Mouse (Mus musculus) lung, embryonic 16.5 days (tissue): Measurements from ENCODE around the gene Dnajc7. TPM values are rescaled to one million over a fixed set of nuclear protein-coding genes. Genes with fewer than 3 reads are reported as not detected.
A peak's percentile ranks its signal among the peaks of the same experiment; 100 is the strongest.

Experiments
- ATAC-seq: fragments of 200-750 bp; cut with Nextera tagmentation; 2 replicates; pipeline ENCODE4 v1.8.0; 2017; ENCODE audit warnings: low read depth, mild to moderate bottlenecking, moderate library complexity
- H3K27ac ChIP-seq: fragments of 300-500 bp; sonication (generic); 2 replicates; pipeline ENCODE4 v1.5.1; 2014; ENCODE audit warnings: mild to moderate bottlenecking, control low read depth, low read length
- H3K27me3 ChIP-seq: fragments of 300-500 bp; sonication (generic); 2 replicates; pipeline ENCODE4 v1.6.1; 2014; ENCODE audit warnings: low read depth, low read length, mixed read lengths; ENCODE audit not compliant: control insufficient read depth, insufficient read depth
- H3K36me3 ChIP-seq: fragments of 300-500 bp; sonication (generic); 2 replicates; pipeline ENCODE4 v1.6.1; 2014; ENCODE audit warnings: low read length; ENCODE audit not compliant: control insufficient read depth, insufficient read depth
- H3K4me1 ChIP-seq: fragments of 300-500 bp; sonication (generic); replicated peaks from 2 replicates; pipeline ENCODE4 v1.6.1; 2014; ENCODE audit warnings: low read length, mixed read lengths; ENCODE audit not compliant: control insufficient read depth, insufficient read depth
- H3K4me2 ChIP-seq: fragments of 300-500 bp; sonication (generic); 2 replicates; pipeline ENCODE4 v1.6.1; 2014; ENCODE audit warnings: low read depth, low read length, control low read depth
- H3K4me3 ChIP-seq: fragments of 300-500 bp; sonication (generic); 2 replicates; pipeline ENCODE4 v1.5.1; 2014; ENCODE audit warnings: mild to moderate bottlenecking, low read length, control low read depth
- H3K9ac ChIP-seq: fragments of 300-500 bp; sonication (generic); 2 replicates; pipeline ENCODE4 v1.6.1; 2014; ENCODE audit warnings: low read length, control low read depth
- H3K9me3 ChIP-seq: fragments of 300-500 bp; sonication (generic); 2 replicates; pipeline ENCODE4 v1.6.1; 2016; ENCODE audit warnings: low read length; ENCODE audit not compliant: control insufficient read depth
- WGBS: fragments of 180-500 bp; shearing (Covaris S2); extraction: QIAGEN DNeasy Blood & Tissue Kit; methylation state at CpG from one replicate; pipeline ENCODE4 v1.1.7; 2014; 5-methylcytosine and 5-hydroxymethylcytosine counted together
- polyA plus RNA-seq: library from polyadenylated mRNA; unstranded; fragments of >200 nt; fragmentation: Nextera tagmentation; extraction: Ambion mirVana; gene quantifications from 2 replicates; pipeline ENCODE4 v1.2.1, GENCODE M21; 2015

Dnajc7 gene
- polyA plus RNA-seq, 1 experiment from 2014 or later: 230 TPM

DNA sequence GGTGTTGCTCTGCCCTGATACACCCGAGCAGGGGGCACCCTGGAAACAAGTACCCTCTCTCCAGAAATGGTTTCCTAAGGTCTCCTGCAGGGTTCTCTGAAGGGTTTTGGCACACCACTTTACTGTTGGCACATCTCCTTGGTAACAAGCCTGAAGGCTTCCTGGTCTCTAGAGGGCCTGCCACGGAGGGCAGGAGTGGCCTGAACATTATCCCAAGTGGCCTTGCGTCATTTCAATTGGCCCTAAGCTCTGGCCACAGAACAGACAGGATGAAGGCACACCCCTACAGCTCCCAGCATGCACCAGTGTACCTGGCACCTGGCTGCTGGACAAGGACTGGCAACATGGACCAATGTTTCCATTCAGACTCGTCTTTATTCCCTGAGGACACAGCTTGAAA, 67.1 kb downstream of the Dnajc7 start:
- Histone ChIP-seq H3K27me3 (no peaks in the 10 kb centered on the region), H3K9me3 (no peaks in the 10 kb centered on the region), H3K4me3 (no peak overlapping the region), H3K4me1 (no peaks in the 10 kb centered on the region; the same call in 1 of the 2 replicates), H3K36me3 (no peaks in the 10 kb centered on the region), H3K9ac (no peak overlapping the region), H3K27ac (no peak overlapping the region), H3K4me2 (no peak overlapping the region)
- ATAC-seq: peak; percentile 71
- WGBS: 63% methylated on average over 4 of the region's 4 CpGs

DNA sequence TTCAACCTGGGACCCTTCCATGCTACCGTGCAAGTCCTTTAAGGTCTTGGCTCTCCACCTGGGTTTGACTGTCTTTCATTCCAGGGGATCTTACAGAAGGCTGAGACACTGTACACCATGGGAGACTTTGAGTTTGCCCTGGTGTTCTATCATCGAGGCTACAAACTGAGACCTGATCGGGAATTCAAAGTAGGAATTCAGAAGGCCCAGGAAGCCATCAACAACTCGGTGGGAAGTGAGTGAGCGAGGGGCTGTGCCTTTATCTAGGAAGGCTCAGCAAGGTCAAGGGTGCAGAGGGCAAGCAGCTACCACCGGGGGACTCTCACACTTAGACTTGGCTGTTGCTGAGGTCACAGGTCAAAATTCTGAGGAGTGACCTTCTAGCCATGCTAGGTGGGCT, 69.9 kb downstream of the Dnajc7 start:
- no peak for ATAC-seq
- Histone ChIP-seq H3K4me2 (no peak overlapping the region), H3K9me3 (no peaks in the 10 kb centered on the region), H3K27ac (no peak overlapping the region), H3K36me3 (no peaks in the 10 kb centered on the region), H3K27me3 (no peaks in the 10 kb centered on the region), H3K4me3 (no peak overlapping the region), H3K9ac (no peak overlapping the region), H3K4me1 (peaks cover 10% of the 10 kb centered on the region)
- WGBS: 56% methylated on average over 6 of the region's 6 CpGs

DNA sequence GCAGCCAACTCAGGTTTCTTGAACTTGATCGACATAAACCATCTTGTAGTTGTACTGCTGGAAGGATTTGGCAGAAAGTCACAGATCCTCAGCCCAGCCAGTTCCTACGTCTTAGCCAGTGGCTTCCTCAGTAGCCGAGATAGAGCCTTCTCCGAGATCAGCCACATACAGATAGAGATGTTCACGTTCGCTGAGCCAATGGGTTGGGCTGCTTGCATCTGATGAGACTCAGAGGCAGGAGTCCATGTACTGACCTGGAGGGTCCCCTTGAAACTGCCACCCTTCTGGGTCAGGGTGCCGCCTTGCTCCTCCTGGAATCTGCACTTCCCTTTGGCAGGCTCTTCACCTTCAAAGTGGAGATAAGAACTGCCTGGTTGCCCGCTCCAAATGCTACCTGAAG, 70.5 kb downstream of the Dnajc7 start:
- Histone ChIP-seq H3K27me3 (no peaks in the 10 kb centered on the region), H3K9ac (no peak overlapping the region), H3K9me3 (no peaks in the 10 kb centered on the region), H3K4me2 (no peak overlapping the region), H3K36me3 (no peaks in the 10 kb centered on the region), H3K4me1 (peaks cover 14% of the 10 kb centered on the region), H3K4me3 (no peak overlapping the region), H3K27ac (no peak overlapping the region)
- WGBS: 64% methylated on average over 8 of the region's 8 CpGs
- no peak for ATAC-seq

DNA sequence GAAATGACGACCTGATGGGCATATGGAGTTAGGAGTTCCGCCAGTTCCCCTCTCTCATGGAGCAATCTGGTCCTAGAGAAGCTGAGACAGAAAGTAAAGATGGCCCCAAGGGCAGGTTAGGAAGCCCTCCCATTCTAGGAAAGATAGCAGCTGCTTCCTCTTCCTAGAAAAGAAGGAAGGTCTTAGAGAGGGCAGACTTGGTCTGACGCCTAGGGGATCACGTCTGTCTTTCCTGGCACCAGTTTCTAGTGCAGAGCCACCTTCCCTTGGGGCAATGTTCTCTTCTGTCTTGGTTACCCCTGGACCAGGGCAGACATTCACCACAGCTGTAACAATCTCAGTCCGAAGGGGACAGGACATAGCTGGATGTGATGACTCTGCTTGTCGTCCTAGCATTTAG, 71.8 kb downstream of the Dnajc7 start:
- ATAC-seq: no peak
- no peak overlapping the region for H3K4me3 ChIP-seq
- H3K4me1 ChIP-seq: peaks cover 14% of the 10 kb centered on the region
- H3K4me2 ChIP-seq: no peak overlapping the region
- no peaks in the 10 kb centered on the region for H3K9me3 ChIP-seq
- no peak overlapping the region for H3K9ac ChIP-seq
- no peak overlapping the region for H3K27ac ChIP-seq
- no peaks in the 10 kb centered on the region for H3K36me3 ChIP-seq
- 76% methylated on average over 6 of the region's 6 CpGs for WGBS
- no peaks in the 10 kb centered on the region for H3K27me3 ChIP-seq

DNA sequence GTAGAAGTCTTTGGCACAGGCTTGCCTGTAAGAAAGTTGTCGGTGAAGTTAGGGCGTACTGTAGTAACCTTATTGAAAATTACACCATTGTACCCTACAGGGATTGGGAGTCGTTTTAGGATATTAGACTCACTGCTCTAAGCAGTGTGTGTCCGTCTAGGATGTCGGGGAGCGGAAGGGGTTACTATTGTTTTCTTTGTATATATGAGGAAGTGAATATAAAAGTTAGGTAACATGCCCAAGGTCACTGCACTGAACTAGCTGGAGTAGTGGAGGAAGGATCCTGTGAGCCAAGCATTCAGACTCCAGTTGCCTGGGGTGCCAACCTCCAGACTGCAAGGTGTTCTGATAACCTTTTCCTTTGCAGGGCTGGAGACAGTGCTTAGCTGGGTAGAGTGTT, 73.0 kb downstream of the Dnajc7 start:
- WGBS: 69% methylated on average over 6 of the region's 6 CpGs
- Histone ChIP-seq H3K4me2 (no peak overlapping the region), H3K4me1 (peaks cover 14% of the 10 kb centered on the region), H3K36me3 (no peaks in the 10 kb centered on the region), H3K4me3 (no peak overlapping the region), H3K27ac (peak overlapping the region; percentile 38), H3K27me3 (no peaks in the 10 kb centered on the region), H3K9me3 (no peaks in the 10 kb centered on the region), H3K9ac (no peak overlapping the region)
- no peak for ATAC-seq

DNA sequence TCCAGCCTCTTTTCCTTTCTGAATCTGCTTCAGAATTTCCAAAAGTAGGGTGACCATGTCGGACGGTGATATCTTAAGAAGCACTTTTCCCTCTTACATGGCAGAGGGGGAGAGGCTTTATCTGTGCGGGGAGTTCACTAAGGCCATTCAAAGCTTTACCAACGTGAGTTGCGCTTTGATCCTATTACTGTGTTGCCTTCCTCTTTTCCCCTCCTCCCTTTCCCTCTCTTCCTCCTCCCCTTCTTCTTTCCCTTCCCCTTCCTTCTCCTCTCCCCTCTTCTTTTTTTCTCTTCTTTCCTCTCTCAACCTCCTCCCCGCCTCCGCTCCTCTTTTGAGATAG, 74.3 kb downstream of the Dnajc7 start:
- Histone ChIP-seq H3K9ac (peak overlapping the region; percentile 64), H3K4me1 (peaks cover 14% of the 10 kb centered on the region), H3K27me3 (no peaks in the 10 kb centered on the region), H3K36me3 (no peaks in the 10 kb centered on the region), H3K4me3 (peak overlapping the region; percentile 61), H3K4me2 (peak overlapping the region; percentile 94), H3K9me3 (no peaks in the 10 kb centered on the region), H3K27ac (no peak overlapping the region; the same call in 1 of the 2 replicates)
- peak; percentile 21; the same call in 1 of the 2 replicates for ATAC-seq
- WGBS: 28% methylated on average over 7 of the region's 7 CpGs

DNA sequence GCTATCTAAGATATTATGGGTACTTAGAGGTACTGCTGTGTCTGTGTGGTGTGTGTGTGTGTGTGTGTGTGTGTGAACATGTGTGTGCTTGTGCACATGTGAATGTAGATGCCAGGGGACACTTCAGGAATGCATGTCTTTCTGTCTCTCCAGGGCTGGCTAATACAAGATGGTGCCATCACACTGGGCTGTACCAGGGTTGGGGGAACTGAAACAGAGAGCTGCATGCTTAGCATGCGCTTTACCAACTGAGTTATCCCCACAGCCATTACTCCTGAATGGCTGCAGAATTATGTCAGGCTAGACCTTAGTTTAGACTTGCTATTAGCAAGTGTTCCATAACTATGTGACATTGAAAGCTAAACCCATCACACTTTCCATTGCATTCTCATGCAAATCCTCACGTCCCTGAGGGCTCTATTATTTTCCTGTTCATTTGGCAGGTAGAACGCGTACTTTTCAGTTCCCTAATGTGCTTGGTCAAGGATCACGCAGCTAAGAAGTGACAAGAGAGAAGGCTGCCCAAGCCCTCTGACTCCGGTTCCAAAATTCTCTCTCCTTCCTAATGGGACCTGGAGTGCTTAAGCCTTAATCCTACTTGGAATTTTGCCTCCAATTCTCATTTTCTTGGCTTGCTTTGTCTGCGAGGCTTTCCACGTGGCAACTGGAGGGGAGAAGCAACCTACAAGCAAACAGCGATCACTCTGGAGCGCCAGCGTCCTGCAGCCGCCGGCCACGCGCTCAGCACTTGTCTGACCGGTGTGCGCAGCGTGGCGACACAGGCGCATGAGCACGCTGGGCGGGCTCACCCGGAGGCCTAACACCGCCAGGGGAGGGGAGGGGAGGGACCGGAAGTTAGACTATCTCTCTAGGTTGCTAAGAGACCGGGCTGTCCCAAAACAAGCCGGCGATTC, 74.9 kb downstream of the Dnajc7 start, which contains the start of gene Ttc25:
Ttc25 (plus strand) TSS at position 776 of the 914 bp plus-strand sequence.
- H3K4me1 ChIP-seq: peaks cover 14% of the 10 kb centered on the region
- H3K36me3 ChIP-seq: no peaks in the 10 kb centered on the region
- peak within 1 kb of the TSS; percentile 72 for H3K27ac ChIP-seq
- H3K9me3 ChIP-seq: no peaks in the 10 kb centered on the region
- 4% methylated on average over 28 of the region's 28 CpGs for WGBS
- peak within 1 kb of the TSS; percentile 64 for H3K9ac ChIP-seq
- H3K4me3 ChIP-seq: peak within 1 kb of the TSS; percentile 61
- H3K27me3 ChIP-seq: no peaks in the 10 kb centered on the region
- peak within 1 kb of the TSS; percentile 94 for H3K4me2 ChIP-seq
- peak; percentile 100 for ATAC-seq

DNA sequence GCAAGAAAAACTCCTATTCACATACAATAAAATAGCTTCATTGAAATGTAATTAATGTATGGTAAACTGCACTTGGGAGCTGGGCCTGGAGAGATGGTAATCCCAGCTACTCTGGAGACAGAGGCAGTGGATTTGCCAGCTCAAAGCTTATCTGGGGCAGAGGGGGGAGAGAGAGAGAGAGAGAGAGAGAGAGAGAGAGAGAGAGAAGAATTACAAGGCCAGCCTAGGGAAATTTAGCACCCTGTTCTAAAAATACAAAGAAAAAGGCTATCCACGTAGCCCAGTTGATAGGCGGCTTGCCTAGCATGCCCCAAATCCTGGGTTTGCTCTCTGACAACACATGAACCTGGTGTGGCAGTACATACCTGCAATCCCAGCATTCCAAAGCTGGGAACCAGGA, 78.4 kb downstream of the Dnajc7 start:
- no peak for ATAC-seq

DNA sequence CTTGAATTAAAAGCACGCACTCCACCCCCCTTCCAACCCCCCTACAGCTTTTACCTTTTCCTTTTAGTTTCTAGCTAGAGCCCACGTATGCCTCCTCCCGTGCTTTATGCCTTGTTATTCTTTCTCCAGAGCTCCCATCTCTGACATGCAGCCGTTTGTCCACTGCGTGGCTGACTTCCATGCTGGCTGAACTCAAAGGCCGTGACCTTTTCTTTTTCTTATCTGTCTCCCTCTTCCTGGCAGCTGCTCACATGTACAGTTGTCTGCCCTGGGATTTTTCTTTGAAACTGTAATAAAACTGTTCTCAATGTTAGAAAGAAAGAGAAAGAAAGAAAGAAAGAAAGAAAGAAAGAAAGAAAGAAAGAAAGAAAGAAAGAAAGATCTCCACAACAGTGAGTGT, 79.0 kb downstream of the Dnajc7 start:
- H3K36me3 ChIP-seq: no peaks in the 10 kb centered on the region
- H3K4me1 ChIP-seq: peaks cover 9% of the 10 kb centered on the region
- H3K4me2 ChIP-seq: no peak overlapping the region
- H3K27ac ChIP-seq: no peak overlapping the region
- H3K9ac ChIP-seq: no peak overlapping the region
- no peaks in the 10 kb centered on the region for H3K27me3 ChIP-seq
- 32% methylated on average over 6 of the region's 6 CpGs for WGBS
- no peaks in the 10 kb centered on the region for H3K9me3 ChIP-seq
- no peak for ATAC-seq
- H3K4me3 ChIP-seq: no peak overlapping the region

More for the DNA sequence above, 78.4 kb downstream of the Dnajc7 start:
- 76% methylated on average over 2 of the region's 2 CpGs for WGBS
- Histone ChIP-seq H3K36me3 (no peaks in the 10 kb centered on the region), H3K4me1 (peaks cover 11% of the 10 kb centered on the region), H3K4me2 (no peak overlapping the region), H3K27ac (no peak overlapping the region), H3K9me3 (no peaks in the 10 kb centered on the region), H3K9ac (no peak overlapping the region), H3K27me3 (no peaks in the 10 kb centered on the region), H3K4me3 (no peak overlapping the region)
